Mouse (Mus musculus) liver, adult 2 months (tissue): ENCODE data around the gene Pgm5. TPM values are rescaled to one million over a fixed set of nuclear protein-coding genes. Genes with fewer than 3 reads are reported as not detected.

ENCODE experiments used
- DNase-seq: peaks from one replicate; pipeline ENCODE4 v3.0.0-alpha.2; 2011; ENCODE audit warnings: low read depth, low spot score; ENCODE audit errors: extremely low read depth
- H3K27ac ChIP-seq: fragments of 200-500 bp; replicated peaks from 2 replicates; pipeline ENCODE4 v1.5.1; 2012; ENCODE audit warnings: low read depth, mild to moderate bottlenecking, control low read depth, inconsistent platforms, low read length; ENCODE audit not compliant: insufficient read depth
- H3K27me3 ChIP-seq: fragments of 200-500 bp; 2 replicates; pipeline ENCODE4 v1.6.1; 2012; ENCODE audit warnings: mild to moderate bottlenecking, moderate library complexity, low read length, inconsistent platforms; ENCODE audit not compliant: control insufficient read depth, insufficient read depth
- H3K36me3 ChIP-seq: fragments of 200-500 bp; 2 replicates; pipeline ENCODE4 v1.6.1; 2012; ENCODE audit warnings: low read length, inconsistent platforms; ENCODE audit not compliant: control insufficient read depth, insufficient read depth
- H3K4me1 ChIP-seq: fragments of 200-500 bp; 2 replicates; pipeline ENCODE4 v1.6.1; 2011; ENCODE audit warnings: low read length; ENCODE audit not compliant: control insufficient read depth, insufficient read depth
- H3K4me3 ChIP-seq: fragments of 200-500 bp; 2 replicates; pipeline ENCODE4 v1.5.1; 2011; ENCODE audit warnings: low read depth, mild to moderate bottlenecking, control low read depth, low read length, moderate library complexity; ENCODE audit not compliant: insufficient read depth
- H3K79me2 ChIP-seq: fragments of 200-500 bp; 2 replicates; pipeline ENCODE4 v1.6.1; 2012; ENCODE audit warnings: inconsistent platforms, mild to moderate bottlenecking, low read length, moderate library complexity; ENCODE audit not compliant: control insufficient read depth, insufficient read depth
- H3K9ac ChIP-seq: fragments of 200-500 bp; 2 replicates; pipeline ENCODE4 v1.6.1; 2012; ENCODE audit warnings: low read depth, mild to moderate bottlenecking, control low read depth, inconsistent platforms, low read length
- CTCF ChIP-seq: fragments of 200-500 bp; IDR thresholded peaks from 2 replicates; pipeline ENCODE4 v1.5.1; 2011; ENCODE audit warnings: low read depth, low read length, control low read depth
- POLR2A ChIP-seq: fragments of 200-500 bp; IDR thresholded peaks from 2 replicates; pipeline ENCODE4 v1.6.1; 2011; ENCODE audit warnings: low read length, control low read depth; ENCODE audit not compliant: insufficient read depth; ENCODE audit errors: extremely low read depth
- WGBS: fragments of 180-500 bp; shearing (Covaris S2); methylation state at CpG from one replicate; pipeline ENCODE4 v1.1.7; 2018; 5-methylcytosine and 5-hydroxymethylcytosine counted together
- polyA plus RNA-seq: library from polyadenylated mRNA; depleted of rRNA; stranded (reverse); fragments of >200 nt; gene quantifications from 2 replicates; pipeline ENCODE4 v1.2.3, GENCODE M21; 2012
- total RNA-seq: library from RNA; depleted of rRNA; stranded (reverse); fragments of >200 nt; gene quantifications from 2 replicates; pipeline ENCODE4 v1.2.3, GENCODE M21; 2014

Pgm5 gene
- total and polyA plus RNA-seq, 2 experiments = 0.46 to 1.7 TPM

DNA sequence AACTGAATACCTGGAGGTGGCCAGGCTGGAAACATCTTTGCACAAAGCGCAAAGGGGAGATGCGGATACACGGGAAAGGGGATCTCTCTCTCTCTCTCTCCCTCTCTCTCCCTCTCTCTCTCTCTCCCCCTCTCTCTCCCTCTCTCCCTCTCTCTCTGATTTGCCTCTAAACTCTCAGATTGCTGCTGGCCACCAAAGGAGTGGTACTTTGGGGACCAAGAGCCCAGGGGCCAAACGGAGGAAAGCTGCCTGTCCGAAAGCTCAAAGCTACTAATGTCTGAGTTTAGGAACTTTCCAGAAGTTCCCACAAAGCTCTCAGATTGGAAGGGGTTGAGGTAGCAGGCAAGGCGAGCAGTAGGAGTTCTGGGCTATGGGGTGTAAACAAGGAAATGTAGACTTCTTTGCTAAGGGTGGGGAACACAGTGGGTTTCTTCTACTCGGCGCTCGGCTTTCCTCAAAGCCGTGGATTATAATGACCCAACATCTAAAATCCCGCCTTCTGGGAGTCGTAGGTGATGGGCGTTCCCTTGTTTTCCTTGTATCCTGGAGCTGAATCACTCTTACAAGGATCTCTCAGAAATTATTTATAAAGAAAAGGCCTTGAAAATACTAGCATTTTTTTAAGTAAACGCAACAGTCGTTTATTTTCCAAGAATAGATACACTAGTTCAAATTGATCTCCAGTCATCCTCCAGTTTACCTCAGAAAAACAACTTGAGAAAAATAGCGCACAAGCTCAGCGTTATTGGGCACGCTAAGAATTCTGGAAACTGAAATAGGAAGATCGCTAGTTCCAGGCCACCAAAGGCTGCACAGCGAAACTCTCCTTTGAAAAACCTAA is 36.5 kb upstream of the Pgm5 start:
- H3K79me2 ChIP-seq = no peaks in the 10 kb centered on the region

DNA sequence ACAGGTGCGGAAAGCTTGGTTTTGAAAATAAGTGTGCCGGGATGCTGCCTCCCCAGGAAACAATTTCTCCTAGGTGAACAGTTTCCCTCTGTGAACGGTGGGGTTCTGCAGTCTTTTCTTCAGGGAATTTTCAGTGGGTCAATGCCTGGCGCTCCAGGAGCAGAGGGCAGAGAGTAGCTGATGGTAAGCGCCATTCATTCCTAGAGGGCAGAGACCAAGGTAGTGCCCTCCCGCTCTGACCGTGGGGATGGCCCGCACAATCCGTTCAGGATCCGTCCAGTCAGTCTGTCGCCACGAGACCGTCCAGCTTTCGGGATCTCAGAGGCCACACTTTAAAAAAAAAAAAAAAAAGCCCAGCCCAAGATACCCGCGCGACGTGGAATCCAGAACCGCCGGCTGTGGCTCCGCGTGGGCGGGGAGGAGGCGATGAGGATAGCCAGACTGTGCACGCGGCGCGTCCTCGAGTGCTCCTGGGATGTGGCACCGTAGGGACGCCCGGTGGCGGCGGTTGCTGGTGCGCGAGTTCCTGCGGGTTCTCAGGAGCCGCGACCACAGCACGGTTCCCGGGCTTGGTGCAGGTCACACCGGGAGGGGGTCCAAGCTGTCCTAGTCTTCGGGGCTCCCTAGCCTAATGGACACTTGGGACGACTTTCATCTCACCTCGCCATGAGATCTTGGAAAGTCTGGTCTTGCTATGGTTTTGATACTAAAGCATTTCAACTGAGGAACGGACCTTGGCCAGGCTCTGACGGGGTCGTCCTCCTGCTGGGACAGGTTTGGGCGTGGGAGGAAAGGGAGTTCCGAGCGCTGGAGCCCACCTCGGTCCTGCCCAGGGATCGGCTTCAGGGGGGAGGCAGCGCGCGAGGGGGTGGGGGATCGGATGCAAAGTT is 35.6 kb upstream of the Pgm5 start:
- Histone ChIP-seq H3K79me2 (no peaks in the 10 kb centered on the region), H3K4me3 (no peak overlapping the region), H3K9ac (no peak overlapping the region), H3K27me3 (peaks cover 38% of the 10 kb centered on the region), H3K27ac (no peak overlapping the region), H3K36me3 (no peaks in the 10 kb centered on the region), H3K4me1 (0 out of 2 replicates have a peak, but pooled peaks cover 2% of the 10 kb centered on the region)
- WGBS = 3% methylated on average over 57 of the region's 57 CpGs
- no peak for TF ChIP-seq POLR2A
- no peak for TF ChIP-seq CTCF
- DNase-seq = no peak

More for the DNA sequence above, 36.5 kb upstream of the Pgm5 start:
- WGBS = 6% methylated on average over 20 of the region's 20 CpGs
- Histone ChIP-seq H3K4me3 (no peak overlapping the region), H3K9ac (no peak overlapping the region), H3K4me1 (0 out of 2 replicates have a peak, but pooled peaks cover 2% of the 10 kb centered on the region), H3K27ac (no peak overlapping the region), H3K27me3 (peaks cover 38% of the 10 kb centered on the region), H3K36me3 (no peaks in the 10 kb centered on the region)
- DNase-seq = no peak
- TF ChIP-seq CTCF (no peak), POLR2A (no peak)

DNA sequence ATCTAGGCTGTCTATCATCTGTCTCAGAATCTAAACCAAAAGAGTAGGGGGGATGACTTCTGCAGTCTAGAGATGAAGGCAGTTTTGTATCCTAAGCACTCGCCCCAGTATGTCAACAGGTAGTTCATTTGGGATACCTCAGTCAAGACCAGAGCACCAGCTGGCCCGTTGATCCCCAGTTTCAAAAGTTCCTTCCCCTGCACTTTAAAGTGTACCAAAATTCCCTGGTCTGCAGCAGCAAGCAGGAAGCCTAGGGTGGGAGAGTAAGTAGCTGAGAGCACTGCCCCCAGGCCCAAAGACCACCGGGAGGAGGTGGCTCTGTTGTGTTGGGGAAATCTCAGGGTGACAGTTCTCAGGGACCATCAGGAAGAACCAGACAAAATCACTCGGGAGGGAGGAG is 34.9 kb upstream of the Pgm5 start:
- Histone ChIP-seq H3K27ac (no peak overlapping the region), H3K79me2 (no peaks in the 10 kb centered on the region), H3K4me1 (0 out of 2 replicates have a peak, but pooled peaks cover 2% of the 10 kb centered on the region), H3K36me3 (no peaks in the 10 kb centered on the region), H3K9ac (no peak overlapping the region), H3K27me3 (peaks cover 36% of the 10 kb centered on the region), H3K4me3 (no peak overlapping the region)
- TF ChIP-seq CTCF = no peak
- no peak for TF ChIP-seq POLR2A
- DNase-seq = no peak
- 16% methylated on average over 4 of the region's 4 CpGs for whole genome bisulfite sequencing

DNA sequence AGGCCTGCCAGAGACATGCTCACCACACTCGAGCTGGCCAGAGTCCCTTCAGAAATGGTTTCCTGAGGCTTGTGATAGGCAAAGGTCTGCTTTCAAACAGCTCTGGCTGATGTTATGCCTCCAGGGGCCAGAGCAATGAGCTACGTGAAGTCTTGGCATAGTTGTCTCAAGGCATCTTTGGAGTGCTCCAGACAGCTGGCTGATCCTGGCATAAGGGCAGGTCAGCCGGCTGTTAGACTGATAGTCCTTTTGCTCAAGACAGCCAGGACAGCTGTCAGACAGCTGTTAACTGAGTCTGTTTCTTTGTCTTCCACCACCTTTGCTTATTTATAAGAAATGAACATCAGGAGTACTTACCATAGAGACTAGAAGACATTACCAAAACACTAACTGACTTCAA is 25.2 kb upstream of the Pgm5 start:
- Histone ChIP-seq H3K9ac (no peak overlapping the region), H3K4me1 (no peaks in the 10 kb centered on the region), H3K27ac (no peak overlapping the region), H3K36me3 (no peaks in the 10 kb centered on the region), H3K27me3 (no peaks in the 10 kb centered on the region), H3K4me3 (no peak overlapping the region), H3K79me2 (no peaks in the 10 kb centered on the region)
- 78% methylated on average over 3 of the region's 3 CpGs for WGBS
- DNase-seq = no peak
- TF ChIP-seq POLR2A (no peak), CTCF (no peak)

DNA sequence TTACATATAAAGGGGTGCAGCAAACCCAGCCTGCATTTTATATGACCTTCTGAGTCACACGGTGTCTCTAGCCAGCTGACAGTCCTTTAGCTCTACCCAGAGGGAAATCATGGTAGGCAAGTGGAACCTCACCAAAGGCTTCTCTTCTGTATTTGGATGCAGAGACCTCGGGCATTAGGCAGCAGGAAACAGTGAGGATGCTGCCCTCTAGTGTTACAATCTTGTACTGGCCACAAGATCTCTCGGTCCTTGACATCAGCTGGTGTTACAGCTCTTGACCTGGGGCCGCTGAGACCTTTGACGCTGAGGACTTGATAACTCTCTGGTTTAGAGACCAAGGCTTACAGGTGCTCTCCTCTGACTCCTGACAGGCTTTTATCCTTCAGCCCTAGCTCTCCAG is 23.8 kb upstream of the Pgm5 start:
- no peaks in the 10 kb centered on the region for H3K79me2 ChIP-seq
- no peaks in the 10 kb centered on the region for H3K36me3 ChIP-seq
- TF ChIP-seq POLR2A (no peak), CTCF (peak; percentile 68)
- 11% methylated on average over 5 of the region's 5 CpGs for WGBS
- H3K27ac ChIP-seq = no peak overlapping the region
- DNase-seq = peak; percentile 42
- H3K9ac ChIP-seq = no peak overlapping the region
- no peak overlapping the region for H3K4me3 ChIP-seq
- no peaks in the 10 kb centered on the region for H3K4me1 ChIP-seq
- no peaks in the 10 kb centered on the region for H3K27me3 ChIP-seq
